Mouse (Mus musculus): ENCODE data around the gene Tor1a.

Tor1a gene

DNA sequence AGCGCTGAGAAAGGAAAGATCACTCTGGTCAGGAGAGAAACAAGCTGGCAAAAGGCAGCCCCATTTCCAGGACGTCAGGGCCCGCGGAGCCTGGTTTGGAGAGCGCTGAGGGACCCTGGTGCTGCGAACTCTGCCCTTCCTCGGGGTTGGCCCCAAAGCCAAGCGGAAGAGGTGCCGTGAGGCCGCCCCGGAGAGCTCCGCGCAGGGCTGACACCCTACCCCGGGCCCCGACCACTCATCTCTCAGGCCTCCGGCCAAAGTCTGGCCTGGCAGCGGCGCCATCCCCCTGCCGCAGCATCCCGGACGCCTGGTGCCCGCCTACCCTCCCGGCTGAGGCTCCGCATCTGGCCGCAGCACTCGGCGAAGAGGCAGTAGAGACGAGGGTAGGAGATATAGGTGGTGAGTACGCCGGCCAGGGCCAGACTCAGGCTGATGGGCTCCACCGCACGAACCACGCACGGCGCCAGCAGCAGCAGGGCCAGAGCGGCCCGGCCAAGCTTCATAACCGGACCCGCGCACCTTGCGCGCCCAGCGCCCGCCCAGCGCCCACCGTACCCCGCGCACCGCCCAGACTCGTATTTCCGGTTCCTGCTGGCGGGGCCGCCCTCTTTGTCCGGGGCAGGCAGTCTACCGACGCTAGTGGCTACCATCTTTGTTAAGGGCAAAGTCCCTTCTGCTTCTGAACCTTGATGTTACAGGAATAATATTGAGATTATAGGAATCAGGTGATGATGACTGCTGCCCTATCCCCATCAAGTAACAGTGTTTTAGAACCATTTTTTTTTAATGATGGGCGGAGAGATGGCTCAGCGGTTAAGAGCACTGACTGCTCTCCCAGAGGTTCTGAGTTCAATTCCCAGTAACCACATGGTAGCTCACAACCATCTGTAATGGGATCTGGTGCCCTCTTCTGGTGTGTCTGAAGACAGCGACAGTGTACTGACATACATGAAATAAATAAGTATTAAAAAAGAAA lies at the start of gene Tor1a:
Gene Tor1a, minus strand, starts transcription at position 582 of the 976 bp plus-strand sequence.
- peak; percentile 79 to 87 for DNase-seq (ENCODE audit: low spot score in 2 of 2)

DNA sequence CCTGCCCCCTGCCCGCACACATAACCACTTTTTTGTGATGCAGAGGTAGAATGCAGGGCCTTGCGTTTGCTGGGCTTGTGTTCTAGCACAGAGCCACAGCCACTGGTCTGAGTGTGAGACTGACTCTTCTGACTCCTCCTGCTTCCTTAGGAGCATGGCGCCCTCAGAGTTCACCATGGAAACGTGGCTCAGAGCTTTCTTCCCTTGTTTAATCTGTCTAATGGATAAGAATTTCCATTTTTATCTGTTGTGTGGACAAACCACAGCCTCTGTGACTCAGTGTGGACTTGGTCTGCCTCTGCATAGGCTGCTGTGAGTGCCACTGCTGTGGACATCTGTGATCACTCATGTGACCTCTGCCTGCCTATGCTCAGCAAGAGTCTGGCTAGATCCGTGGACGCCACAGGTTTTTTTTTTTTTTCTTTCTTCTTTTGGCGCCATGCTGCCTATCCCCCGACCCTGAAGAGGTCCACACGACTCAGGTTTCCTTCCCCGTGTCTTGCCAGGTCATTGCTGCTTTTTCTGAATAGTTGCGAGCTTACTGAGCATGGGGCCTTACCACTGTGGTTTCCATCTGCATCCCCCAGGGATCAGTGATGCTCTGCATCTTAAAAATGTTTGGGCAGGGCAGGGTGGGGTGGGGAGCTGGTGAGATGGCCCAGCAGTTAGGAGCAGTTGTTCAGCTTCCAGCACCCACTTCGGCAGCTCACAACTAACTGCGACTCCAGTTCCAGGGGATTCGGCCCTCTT lies 45.8 kb upstream of the Tor1a start:
- no peak for DNase-seq (ENCODE audit: low spot score in 2 of 2)

DNA sequence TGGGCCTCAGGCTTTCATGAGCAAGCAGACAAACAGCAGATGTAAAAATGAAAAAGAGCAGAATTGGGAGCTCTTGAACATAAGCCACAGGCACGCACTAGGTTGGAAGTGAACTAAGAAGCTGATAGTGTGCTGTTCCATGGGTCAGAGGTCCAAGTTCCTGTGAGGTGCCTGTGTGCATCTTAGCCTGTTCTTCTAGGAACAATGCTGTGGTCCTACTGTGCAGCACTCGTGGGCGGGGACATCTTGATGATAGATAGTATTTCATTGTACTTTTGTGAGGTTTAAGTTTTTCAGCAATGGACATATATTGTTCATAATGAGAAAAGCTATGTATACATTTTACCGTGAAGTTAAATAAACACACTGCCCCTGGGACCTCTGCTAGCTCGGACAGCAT lies 39.5 kb upstream of the Tor1a start:
- no peak for DNase-seq (ENCODE audit: low spot score in 2 of 2)

DNA sequence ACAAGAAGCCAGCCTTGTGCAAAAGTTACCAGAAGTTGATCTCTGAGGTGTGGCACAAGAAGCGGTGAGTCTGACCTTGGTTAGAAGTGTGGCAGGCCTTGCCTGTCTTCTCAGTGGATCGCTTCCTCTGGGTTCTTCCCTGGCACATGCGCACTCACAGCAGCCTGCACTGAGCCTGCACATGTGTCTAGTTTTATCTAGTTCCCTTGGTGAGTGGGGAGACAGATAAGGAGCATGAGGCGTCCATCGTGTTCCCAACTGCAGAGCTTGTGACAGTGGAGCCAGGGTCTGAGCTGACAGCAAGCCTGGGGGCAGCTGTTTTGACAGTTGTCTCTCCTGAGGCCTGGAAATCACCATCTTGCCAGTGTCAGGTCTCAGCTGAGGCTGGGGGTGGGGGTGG lies 38.7 kb upstream of the Tor1a start:
- DNase-seq (ENCODE audit: low spot score in 2 of 2): no peak

DNA sequence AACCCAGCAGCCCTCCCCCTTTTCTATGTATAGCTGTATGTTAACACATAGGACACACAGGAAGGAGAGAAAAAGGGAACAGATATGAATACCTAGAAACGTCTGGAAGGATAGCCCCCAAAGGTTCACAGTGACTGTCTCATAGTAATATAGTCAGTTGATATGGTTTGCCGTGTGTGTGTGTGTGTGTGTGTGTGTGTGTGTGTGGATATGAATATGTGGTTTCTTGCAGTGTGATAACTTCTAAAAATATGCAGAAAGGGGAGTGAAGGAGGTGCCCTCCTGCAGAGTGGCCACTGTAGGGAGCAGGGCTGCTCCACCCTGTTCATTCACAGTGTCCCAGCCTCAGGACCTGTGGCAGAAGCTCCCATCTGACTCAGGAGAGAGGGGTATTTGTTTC lies 37.7 kb upstream of the Tor1a start:
- DNase-seq (ENCODE audit: low spot score in 2 of 2): no peak

DNA sequence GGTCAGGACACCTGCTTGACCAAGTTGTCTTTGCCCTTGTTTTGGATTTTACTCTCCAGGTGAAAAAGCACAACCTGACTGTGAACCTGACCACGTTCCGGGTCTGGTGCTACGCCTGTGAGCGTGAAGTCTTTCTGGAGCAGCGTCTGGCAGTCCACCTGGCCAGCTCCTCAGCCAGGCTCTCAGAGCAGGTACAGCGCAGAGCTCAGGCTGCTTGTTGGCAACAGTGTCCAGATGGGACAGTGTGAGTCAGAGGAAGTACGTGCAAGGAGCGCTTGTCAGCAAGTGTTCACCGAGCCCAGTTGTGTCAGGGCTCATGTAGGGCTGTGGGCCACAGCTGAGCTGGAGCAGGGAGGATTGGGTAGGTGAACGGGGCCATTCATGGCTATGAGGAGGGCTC lies 35.1 kb upstream of the Tor1a start:
- no peak for DNase-seq (ENCODE audit: low spot score in 2 of 2)

DNA sequence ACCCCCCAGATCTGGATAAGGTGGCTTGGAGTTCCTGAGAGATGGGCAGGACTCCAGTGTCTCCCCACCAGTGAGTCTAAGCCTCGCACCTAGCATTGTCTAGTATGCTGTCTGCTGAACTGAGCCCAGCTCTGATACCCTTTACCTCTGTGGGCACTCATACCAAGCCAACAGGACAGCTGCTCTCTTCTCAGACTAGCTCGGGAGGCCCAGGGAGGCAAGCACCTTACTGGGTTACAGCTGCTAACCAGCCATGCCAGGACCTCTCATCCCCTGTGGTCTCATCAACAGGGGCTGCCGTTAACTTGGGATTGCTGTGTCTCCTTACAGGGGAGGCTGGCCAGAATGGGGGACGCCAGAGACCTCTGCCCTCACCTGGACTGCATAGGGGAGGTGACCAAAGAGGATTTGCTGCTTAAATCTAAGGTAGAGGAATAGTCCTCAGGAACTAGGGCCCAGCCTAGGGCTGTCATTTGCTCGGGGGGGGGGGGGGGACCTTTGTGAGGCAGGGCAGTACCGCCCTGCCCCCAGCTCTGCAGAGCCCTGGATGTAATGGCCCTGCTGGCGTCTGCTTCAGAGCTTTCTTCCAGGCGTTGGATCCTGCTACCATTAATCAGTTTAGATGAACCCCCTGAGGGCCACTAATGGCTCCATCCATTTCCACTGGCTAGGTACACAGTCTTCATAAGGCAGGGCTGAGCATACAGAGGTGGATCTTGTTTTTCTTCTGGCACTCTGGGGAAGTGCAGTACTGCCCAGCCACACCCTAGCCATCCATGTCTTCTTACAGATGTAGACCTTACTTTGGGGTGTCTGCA lies 30.9 kb upstream of the Tor1a start:
- DNase-seq (ENCODE audit: low spot score in 2 of 2): no peak

DNA sequence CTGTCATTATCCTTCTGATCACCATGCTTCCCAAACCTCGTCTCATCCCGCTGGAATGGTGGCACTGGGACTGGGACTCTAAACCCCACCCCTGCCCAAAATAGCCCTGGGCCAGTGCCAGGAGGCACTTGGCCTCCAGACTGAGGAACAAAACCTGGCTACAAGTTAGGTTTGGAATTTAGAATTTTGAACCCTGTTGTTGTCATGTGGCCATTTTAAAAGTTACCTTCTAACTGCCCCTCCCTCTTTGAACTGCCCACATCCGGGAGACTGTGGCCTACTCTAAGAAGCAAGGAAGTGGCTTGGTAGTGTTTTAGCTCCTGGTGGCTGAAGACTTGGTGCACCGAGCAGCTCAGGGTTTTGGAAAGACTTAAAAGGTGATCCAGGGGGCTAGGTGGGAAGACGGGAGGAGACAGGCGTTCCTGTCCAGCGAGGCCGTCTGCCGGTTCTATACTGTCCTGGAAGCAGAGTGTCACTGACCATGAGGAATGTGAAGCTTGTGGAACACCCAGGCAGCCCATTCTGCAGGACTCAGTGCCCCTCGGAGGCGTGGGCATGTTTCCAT lies 27.8 kb upstream of the Tor1a start:
- DNase-seq (ENCODE audit: low spot score in 2 of 2): no peak

DNA sequence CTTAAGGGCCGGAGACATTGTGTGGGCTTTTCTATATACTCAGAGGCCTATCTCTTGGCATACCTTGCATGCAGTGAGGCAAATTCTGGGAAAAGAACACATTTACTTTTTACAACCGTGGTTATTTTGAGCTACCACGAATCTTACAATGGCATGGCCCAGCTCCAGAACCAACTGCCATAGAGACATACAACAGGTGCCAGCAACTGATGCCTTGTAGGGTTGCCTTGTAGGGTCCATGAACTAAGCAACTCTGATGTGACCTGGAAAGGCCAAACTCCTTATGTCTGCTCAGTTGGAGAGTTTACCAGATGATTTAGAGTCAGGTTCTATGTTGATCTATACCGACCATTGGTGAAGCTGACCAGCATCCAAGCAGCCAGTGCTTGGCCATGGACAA lies 27.1 kb upstream of the Tor1a start:
- no peak for DNase-seq (ENCODE audit: low spot score in 2 of 2)

DNA sequence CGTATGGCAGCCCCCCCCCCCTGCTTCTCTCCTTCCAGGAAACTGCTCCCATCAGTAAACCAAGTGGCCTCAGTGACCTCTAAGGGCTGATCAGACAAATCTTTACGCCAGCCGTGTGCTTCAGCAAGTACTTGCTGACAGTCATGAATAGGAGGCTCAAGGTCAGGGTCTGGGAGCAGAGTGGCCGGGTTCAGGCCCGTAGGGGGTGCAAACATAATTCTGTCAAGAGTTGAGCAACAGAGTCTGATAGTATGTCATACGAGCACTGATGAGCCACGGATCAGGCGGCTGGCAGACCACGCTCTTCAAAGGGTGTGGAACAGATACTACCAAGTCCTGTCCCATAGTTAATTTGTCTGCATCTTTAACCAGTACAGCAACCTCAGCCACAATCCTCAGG lies 22.5 kb upstream of the Tor1a start:
- DNase-seq (ENCODE audit: low spot score in 2 of 2): no peak

DNA sequence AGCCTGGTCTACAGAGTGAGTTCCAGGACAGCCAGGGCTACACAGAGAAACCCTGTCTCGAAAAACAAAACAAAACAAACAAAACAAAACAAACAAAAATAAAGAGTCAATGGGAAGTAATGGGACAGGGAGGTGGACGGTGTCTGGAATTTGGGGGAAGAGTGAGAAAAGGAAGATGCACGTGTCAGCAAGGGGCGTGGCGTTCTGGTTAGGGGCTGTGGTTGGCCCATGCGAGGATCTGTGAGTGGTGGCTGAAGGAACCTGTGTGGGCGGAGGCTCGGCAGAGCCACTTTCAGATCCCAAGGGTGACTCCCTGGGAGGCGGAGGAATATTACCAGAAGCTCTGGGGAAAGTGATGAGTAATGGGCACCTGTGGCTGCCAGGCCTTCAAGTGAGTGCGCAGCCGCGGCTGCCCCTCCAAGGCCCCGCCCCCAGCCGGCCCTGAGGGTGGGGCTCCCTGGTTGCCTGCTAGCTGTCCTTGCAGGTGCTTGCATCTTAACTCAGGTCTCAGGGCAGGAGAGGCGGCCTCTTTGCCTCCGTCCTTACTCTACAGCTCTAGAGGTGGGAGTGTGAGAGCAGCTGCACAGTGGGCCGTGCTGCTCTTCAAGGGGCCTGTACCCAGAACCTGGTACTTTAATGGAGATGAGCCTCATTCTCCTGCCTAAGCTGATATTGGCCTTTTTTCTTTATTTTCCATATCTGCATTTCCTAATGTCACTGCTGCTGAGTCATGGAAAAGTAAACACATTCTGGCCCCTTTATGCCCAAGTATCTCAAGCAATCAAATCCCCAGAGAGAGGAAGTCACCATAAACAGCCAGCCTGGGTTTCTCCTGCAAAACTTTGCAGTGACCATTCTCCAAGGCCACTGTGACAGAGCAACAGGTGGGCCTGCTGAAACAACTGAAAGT lies 17.6 kb upstream of the Tor1a start:
- peak; percentile 70 to 80 for DNase-seq (ENCODE audit: low spot score in 2 of 2)

DNA sequence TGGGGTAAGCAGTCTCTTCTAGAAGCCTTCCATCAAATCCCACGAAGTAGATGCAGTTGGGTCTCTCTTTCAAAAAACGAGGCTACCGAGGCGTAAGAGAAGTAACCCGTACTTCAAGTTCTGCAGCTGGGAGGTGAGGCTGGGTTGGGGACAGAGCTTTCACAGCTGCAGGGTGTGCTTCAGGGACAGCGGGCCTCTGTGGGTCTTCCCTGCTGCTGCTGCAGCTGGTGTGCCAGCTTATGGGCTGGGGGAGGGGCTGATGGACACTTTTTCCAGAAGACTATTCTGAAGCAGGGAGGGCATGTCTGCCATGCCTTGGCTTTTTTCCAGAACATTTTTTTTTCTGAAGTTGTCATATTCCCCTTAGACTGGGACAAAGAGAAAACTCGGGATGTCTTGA lies 15.3 kb upstream of the Tor1a start:
- DNase-seq (ENCODE audit: low spot score in 2 of 2): no peak

DNA sequence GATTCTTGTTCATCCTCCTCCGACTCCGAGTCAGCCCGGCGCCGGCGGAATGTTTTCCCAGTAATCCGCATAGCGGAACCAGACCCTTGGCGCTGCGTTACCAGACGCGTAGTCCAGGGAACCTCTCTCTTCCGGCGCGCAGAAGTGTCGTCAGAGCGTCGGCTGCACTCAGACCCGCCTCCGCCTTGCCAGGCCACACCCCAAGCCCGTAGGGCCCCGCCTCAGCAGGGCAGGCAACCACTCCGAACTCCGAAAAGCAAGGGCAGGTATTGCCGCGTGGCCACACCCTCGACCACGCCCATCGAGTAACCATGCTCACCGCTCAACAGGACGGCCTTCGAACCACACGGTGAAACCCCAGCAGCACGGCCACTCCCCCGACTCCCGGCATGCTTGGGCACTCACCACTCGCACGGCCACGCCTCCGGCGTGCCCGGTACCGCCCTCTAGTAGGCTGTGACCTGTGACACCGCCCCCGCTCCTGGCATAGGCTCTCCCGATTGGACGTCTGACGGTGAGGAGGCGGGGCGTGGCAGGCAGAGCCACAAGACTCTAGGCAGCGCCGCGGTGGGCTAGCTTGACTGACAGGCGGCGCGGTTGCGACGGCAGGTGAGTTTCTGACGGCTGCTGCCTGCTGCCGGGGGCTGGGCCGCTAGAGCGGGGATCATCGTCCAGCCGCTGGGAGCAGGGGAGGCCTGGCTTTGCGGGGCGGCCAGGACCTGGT lies 14.2 kb upstream of the Tor1a start, which contains the start of the genes BC005624 and Usp20:
Gene BC005624, minus strand, starts transcription at position 412 of the 724 bp plus-strand sequence.
Gene Usp20, plus strand, starts transcription at position 490 of the 724 bp plus-strand sequence.
- peak; percentile 99 to 100 for DNase-seq (ENCODE audit: low spot score in 2 of 2)

DNA sequence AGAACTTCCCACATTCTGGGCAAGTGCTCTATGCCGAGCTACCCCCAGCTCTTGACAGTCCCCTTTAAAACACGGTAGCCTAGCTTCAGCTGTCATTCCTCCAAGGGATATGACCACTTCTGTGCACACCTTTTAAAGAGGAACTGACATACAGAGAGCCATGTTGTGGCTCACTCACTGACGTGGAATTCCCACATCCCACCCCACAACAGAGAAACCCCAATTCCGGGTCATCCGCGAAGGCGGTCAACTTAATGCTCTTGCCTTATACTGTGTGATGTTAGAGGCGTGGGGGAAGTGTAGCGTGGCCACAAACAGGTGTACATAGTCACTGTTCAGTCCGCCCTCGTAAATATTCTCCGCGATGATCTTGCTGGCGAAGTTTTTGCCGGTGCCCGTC lies 907 bp downstream of the Tor1a start:
- DNase-seq (ENCODE audit: low spot score in 2 of 2): no peak

DNA sequence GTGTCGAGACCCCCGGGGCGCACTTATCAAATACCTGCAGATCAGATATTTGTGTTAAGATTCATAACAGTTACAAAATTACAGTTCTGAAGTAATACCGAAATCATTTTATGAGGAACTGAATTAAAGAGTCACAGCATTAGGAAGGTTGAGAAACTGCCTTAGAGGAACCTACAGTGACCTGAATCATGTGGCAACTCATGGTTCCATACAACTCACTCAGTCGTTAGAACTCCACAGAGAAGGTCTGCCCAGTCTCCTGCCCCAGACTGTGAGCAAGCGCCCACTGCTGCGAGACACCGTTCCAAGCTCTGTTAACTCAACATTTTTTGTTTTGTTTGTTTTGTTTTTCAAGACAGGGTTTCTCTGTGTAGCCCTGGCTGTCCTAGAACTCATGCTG lies 2.1 kb downstream of the Tor1a start:
- no peak for DNase-seq (ENCODE audit: low spot score in 2 of 2)

DNA sequence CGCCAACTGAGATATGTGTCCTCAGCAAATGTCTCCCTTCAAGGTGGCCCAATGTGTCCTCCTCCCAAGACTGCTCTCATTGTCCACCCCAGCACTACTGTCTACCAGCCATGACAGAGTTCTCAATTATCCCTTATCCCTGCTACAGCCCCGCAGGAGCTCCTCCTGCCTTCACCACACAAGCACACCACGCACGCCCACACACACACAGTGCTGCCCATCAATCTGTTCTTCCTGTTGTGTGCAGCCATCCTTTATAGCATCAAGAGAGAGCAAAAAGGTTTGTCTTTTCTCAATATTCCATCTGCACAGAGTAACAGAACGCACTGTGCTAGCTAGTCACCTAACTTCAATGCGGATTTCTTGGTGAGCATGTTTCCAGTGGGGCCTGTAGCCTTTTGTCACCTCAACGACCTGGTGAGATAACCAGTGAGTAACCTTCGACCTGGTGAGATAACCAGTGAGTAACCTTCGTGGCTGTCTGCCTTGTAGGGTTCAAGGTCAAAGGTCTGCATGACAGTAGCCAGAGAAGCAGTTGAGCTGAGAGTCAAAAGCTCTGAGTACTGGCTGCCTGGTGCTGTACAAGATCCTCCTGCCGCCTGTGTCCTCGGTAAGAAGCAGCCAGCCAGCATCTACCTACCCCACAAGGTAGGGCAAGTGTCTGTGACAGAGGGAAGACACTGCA lies 5.0 kb downstream of the Tor1a start:
- no peak for DNase-seq (ENCODE audit: low spot score in 2 of 2)

DNA sequence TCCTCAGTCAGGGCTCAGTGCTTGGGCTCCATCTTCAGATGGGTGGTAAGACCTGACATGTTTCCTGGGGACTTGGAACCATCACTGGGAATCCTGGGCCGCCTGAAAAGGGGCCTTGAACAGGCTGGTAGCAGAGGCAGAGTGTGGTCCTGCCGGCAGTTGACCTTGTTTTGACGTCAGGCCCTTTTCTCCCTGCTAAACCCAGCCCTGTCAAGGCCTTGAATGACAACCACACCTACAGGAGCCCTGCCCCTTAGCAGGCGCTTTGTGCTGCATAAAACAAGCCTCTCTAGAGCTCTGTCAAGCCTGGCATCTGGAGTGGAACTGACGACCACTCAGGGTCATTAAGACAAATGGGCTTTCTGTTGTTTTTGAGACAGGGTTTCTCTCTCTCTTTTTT lies 7.9 kb downstream of the Tor1a start:
- DNase-seq (ENCODE audit: low spot score in 2 of 2): no peak

DNA sequence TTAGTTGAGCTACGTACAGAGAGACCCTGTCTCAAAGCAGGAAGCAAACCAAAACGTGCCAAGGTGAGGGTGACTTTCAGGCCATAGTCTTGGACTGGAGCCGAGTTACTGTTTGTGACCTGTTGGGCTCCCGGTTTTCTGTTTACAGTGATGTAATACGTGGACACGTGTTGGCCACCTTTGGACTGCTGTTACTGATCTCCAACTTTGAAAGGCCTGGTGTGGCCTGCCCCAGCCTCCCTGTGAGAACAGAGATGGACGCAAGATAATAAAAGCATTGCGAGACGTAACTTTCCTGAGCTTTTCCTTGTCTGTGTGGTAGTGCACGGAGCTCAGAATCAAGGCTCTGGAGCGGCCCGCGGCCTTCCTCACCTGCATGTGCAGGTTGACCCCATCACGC lies 9.0 kb downstream of the Tor1a start:
- no peak for DNase-seq (ENCODE audit: low spot score in 2 of 2)

DNA sequence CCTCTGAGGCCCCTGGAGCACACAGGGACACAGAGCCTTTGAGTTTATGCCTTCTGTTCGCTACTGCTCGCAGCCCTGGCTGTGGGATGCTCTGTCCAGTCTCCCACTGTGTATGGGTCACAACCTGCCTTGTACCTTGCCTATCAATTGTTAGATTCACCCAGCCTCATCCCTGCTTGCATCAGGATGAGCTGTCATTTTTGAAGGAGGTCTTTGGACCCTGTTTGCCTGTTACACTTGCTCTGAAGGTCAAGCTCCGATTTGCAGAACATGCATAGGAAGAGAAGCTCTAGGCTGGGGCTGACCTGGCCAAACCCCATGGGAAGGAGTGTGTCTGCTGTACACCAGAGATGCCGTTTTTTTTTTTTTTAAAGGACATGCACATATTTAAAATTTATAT lies 10.2 kb downstream of the Tor1a start:
- DNase-seq (ENCODE audit: low spot score in 2 of 2): no peak
